Mouse (Mus musculus) CH12.LX (cell line): ENCODE measurements at regions not wholly inside any gene's neighbourhood (a gene's known extent, or its start where the extent isn't known, plus 50 kb on each side); places are given as distances from the start of the nearest gene placed in this dataset.

Experiments
- DNase-seq: peaks from one replicate; pipeline ENCODE4 v3.0.0-alpha.2; 2013; ENCODE audit errors: extremely low read depth
- H3K27ac ChIP-seq: 2 replicates; pipeline ENCODE4 v1.5.1; 2012; ENCODE audit warnings: low read depth, mild to moderate bottlenecking, control low read depth, moderate library complexity; ENCODE audit not compliant: insufficient read depth
- H3K27me3 ChIP-seq: replicated peaks from 2 replicates; pipeline ENCODE3; 2012; ENCODE audit warnings: inconsistent platforms
- H3K36me3 ChIP-seq, 2 experiments: replicated peaks in 1 of 2; 2 replicates each; pipeline versions ENCODE3 to v1.6.1; 2012; ENCODE audit warnings: inconsistent platforms in 1 of 2, low read length in 1 of 2, mild to moderate bottlenecking in 1 of 2, mixed read lengths in 1 of 2, moderate library complexity in 1 of 2; ENCODE audit not compliant: control insufficient read depth in 1 of 2, insufficient read depth in 1 of 2
- H3K4me1 ChIP-seq, 2 experiments: 2 replicates each; pipeline ENCODE4 v1.6.1; 2012; ENCODE audit warnings: inconsistent platforms in 1 of 2, moderate library complexity in 1 of 2; ENCODE audit not compliant: insufficient read depth in 2 of 2, control insufficient read depth in 1 of 2
- H3K4me2 ChIP-seq: 2 replicates; pipeline ENCODE4 v1.6.1; 2012; ENCODE audit warnings: low read depth, mild to moderate bottlenecking, control low read depth; ENCODE audit not compliant: poor library complexity, insufficient read depth, severe bottlenecking
- H3K4me3 ChIP-seq, 3 experiments: fragments of 150-350 bp in 1 of 3; sonication (generic) in 1 of 3; replicated peaks in 1 of 3; 2 replicates each; pipeline versions ENCODE3 to v1.5.1; 2011 to 2012; ENCODE audit warnings: low read depth in 2 of 3, low read length in 2 of 3, mild to moderate bottlenecking in 2 of 3, moderate library complexity in 2 of 3, control low read depth in 1 of 3, improper control_type of control experiment in 1 of 3, inconsistent platforms in 1 of 3, mixed read lengths in 1 of 3; ENCODE audit not compliant: poor library complexity in 1 of 3
- H3K79me2 ChIP-seq: replicated peaks from 2 replicates; pipeline ENCODE4 v1.6.1; 2012; ENCODE audit warnings: mild to moderate bottlenecking, moderate library complexity; ENCODE audit not compliant: control insufficient read depth, poor library complexity, insufficient read depth, severe bottlenecking; ENCODE audit errors: extremely low read depth
- H3K9ac ChIP-seq: 2 replicates; pipeline ENCODE4 v1.6.1; 2012; ENCODE audit warnings: low read depth, mild to moderate bottlenecking, control low read depth, moderate library complexity; ENCODE audit not compliant: insufficient read depth
- H3K9me3 ChIP-seq: replicated peaks from 2 replicates; pipeline ENCODE3; 2012; ENCODE audit warnings: low read length, inconsistent platforms, mixed read lengths
- BHLHE40 ChIP-seq: IDR thresholded peaks from 2 replicates; pipeline ENCODE4 v1.6.1; 2011; ENCODE audit warnings: mild to moderate bottlenecking, low read depth, low read length, improper control_type of control experiment
- CHD1 ChIP-seq: IDR thresholded peaks from 2 replicates; pipeline ENCODE4 v1.6.1; 2012; ENCODE audit warnings: low read depth, low read length, improper control_type of control experiment, inconsistent platforms
- CHD2 ChIP-seq: IDR thresholded peaks from 2 replicates; pipeline ENCODE4 v1.6.1; 2011; ENCODE audit warnings: low read length, improper control_type of control experiment
- CTCF ChIP-seq, 2 experiments: IDR thresholded peaks in 1 of 2; conservative IDR thresholded peaks in 1 of 2; 2 replicates each; pipeline ENCODE4 v1.5.1; 2011 to 2012; ENCODE audit warnings: low read depth in 2 of 2, low read length in 2 of 2, improper control_type of control experiment in 1 of 2, inconsistent platforms in 1 of 2, mild to moderate bottlenecking in 1 of 2, moderate library complexity in 1 of 2
- E2F4 ChIP-seq: IDR thresholded peaks from 2 replicates; pipeline ENCODE4 v1.6.1; 2011; ENCODE audit warnings: low read depth, low read length, improper control_type of control experiment; ENCODE audit not compliant: insufficient replicate concordance
- GABPA ChIP-seq: IDR thresholded peaks from 2 replicates; pipeline ENCODE4 v1.6.1; 2012; ENCODE audit warnings: low read depth, low read length, improper control_type of control experiment, inconsistent platforms; ENCODE audit not compliant: insufficient replicate concordance
- JUN ChIP-seq: IDR thresholded peaks from 2 replicates; pipeline ENCODE4 v1.6.1; 2011; ENCODE audit warnings: low read depth, mild to moderate bottlenecking, low read length, improper control_type of control experiment, moderate library complexity; ENCODE audit not compliant: insufficient read depth
- MAFK ChIP-seq: IDR thresholded peaks from 2 replicates; pipeline ENCODE4 v1.6.1; 2011; ENCODE audit warnings: low read length, improper control_type of control experiment; ENCODE audit not compliant: insufficient replicate concordance
- MAZ ChIP-seq: IDR thresholded peaks from 2 replicates; pipeline ENCODE4 v1.6.1; 2012; ENCODE audit warnings: low read depth, mild to moderate bottlenecking, inconsistent platforms, low read length, improper control_type of control experiment, moderate library complexity
- MEF2A ChIP-seq: IDR thresholded peaks from 2 replicates; pipeline ENCODE4 v1.6.1; 2014; ENCODE audit warnings: low read depth, mild to moderate bottlenecking, inconsistent platforms, low read length, improper control_type of control experiment, borderline replicate concordance
- MXI1 ChIP-seq: IDR thresholded peaks from 2 replicates; pipeline ENCODE4 v1.6.1; 2011; ENCODE audit warnings: mild to moderate bottlenecking, low read depth, low read length, improper control_type of control experiment
- MYC ChIP-seq: IDR thresholded peaks from 2 replicates; pipeline ENCODE4 v1.6.1; 2011; ENCODE audit warnings: low read depth, mild to moderate bottlenecking, improper control_type of control experiment, low read length
- NRF1 ChIP-seq: IDR thresholded peaks from 2 replicates; pipeline ENCODE4 v1.6.1; 2014; ENCODE audit warnings: low read depth, mild to moderate bottlenecking, inconsistent platforms, low read length, improper control_type of control experiment, moderate library complexity
- POLR2A ChIP-seq: IDR thresholded peaks from 2 replicates; pipeline ENCODE4 v1.6.1; 2011; ENCODE audit warnings: low read depth, mild to moderate bottlenecking, improper control_type of control experiment, low read length
- POLR2AphosphoS2 ChIP-seq: IDR thresholded peaks from 2 replicates; pipeline ENCODE4 v1.6.1; 2011; ENCODE audit warnings: low read depth, low read length, improper control_type of control experiment
- RAD21 ChIP-seq: IDR thresholded peaks from 2 replicates; pipeline ENCODE4 v1.6.1; 2011; ENCODE audit warnings: low read depth, mild to moderate bottlenecking, low read length, improper control_type of control experiment, moderate library complexity
- TBP ChIP-seq: conservative IDR thresholded peaks from 2 replicates; pipeline ENCODE4 v1.6.1; 2011; ENCODE audit warnings: low read depth, low read length, improper control_type of control experiment
- UBTF ChIP-seq: IDR thresholded peaks from 2 replicates; pipeline ENCODE4 v1.6.1; 2012; ENCODE audit warnings: low read depth, mild to moderate bottlenecking, inconsistent platforms, low read length, improper control_type of control experiment, moderate library complexity
- USF1 ChIP-seq: IDR thresholded peaks from 2 replicates; pipeline ENCODE4 v1.6.1; 2014; ENCODE audit warnings: low read depth, mild to moderate bottlenecking, inconsistent platforms, low read length, improper control_type of control experiment
- ZC3H11A ChIP-seq: IDR thresholded peaks from 2 replicates; pipeline ENCODE4 v1.6.1; 2012; ENCODE audit warnings: low read depth, mild to moderate bottlenecking, inconsistent platforms, low read length, improper control_type of control experiment
- dilution Hi-C: fragments of 300-500 bp; cut with MboI; formaldehyde crosslinking; loops from 2 replicates; pipeline ENCODE4 v1.14.3; 2020; ENCODE audit warnings: low sequenced_read_pairs; ENCODE audit not compliant: extremely low pct_unique_long_range_greater_than_20kb, extremely low pct_ligation_motif_present
- in situ Hi-C: fragments of 300-500 bp; cut with MboI; formaldehyde crosslinking; loops from 3 replicates; pipeline ENCODE4 v1.14.3; 2019; ENCODE audit warnings: low sequenced_read_pairs, low pct_ligation_motif_present, low pct_unique_long_range_greater_than_20kb, mixed read lengths

DNA sequence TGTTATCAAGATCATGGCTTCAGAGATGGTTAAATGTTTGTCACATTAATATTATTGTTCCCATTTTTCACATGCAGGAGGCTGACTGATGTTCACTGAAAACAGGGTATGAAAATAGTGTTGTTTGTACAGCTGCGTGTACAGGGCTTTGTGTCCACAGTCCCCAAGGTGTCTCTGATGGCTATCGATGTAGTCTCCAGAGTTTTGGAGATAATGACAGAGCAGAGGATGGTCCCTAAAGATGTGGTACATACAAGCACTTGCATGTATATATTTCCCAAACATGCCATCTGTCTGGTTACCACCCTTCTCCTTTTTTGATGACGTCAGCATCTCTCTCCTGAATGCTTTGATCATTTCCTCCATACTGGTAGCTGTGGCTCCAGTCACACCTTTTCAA lies 596.1 kb upstream of the Cdh11 start:
- no peak for DNase-seq
- no peaks in the 10 kb centered on the region for H3K9me3 ChIP-seq
- H3K27me3 ChIP-seq = peaks cover 31% of the 10 kb centered on the region
- H3K27ac ChIP-seq = no peak overlapping the region
- no peak overlapping the region for H3K4me2 ChIP-seq
- H3K36me3 ChIP-seq = no peaks in the 10 kb centered on the region
- H3K4me1 ChIP-seq = no peaks in the 10 kb centered on the region
- no peak overlapping the region for H3K9ac ChIP-seq
- no peaks in the 10 kb centered on the region for H3K79me2 ChIP-seq
- in situ Hi-C loops (no loop called here), dilution Hi-C loops (no loop called here)
- no peak overlapping the region for H3K4me3 ChIP-seq
- TF ChIP-seq NRF1 = no peak
- TF ChIP-seq USF1 = no peak
- no peak for TF ChIP-seq MXI1
- TF ChIP-seq ZC3H11A = no peak
- no peak for TF ChIP-seq BHLHE40
- 0 out of 2 replicates have a peak, but pooled peaks have one; percentile 30 for TF ChIP-seq MAFK

DNA sequence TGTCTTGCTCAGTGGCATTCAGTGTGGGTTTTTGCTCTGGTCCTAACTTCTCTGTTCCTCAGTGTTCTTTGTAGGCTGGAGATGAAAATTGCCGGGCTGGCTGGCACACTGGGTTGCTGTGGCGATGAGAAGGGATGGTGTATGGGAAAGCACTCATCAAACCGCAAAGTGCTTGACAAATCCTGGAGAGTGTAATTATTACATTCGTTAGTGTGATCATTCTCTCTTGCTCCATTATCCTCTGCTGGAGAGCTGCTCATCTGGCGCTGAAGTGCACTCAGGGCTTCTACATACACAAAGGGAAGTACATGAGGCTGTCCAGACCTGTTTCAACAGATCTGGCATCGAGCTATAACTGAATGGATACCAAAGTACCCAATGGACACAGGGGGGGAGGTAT lies 605.9 kb upstream of the Cdh11 start:
- no peaks in the 10 kb centered on the region for H3K36me3 ChIP-seq
- H3K4me1 ChIP-seq = no peaks in the 10 kb centered on the region
- in situ Hi-C loops = no loop called here
- no peaks in the 10 kb centered on the region for H3K9me3 ChIP-seq
- H3K27me3 ChIP-seq = peaks cover 4% of the 10 kb centered on the region
- no peak overlapping the region for H3K27ac ChIP-seq
- TF ChIP-seq JUN (no peak), MXI1 (no peak), MYC (no peak), POLR2A (no peak), TBP (no peak), RAD21 (no peak), CTCF (conservative IDR thresholded peaks at IDR 0.05 in 1 of 2, IDR thresholded peaks at IDR 0.05 in 1 of 2; ENCODE audit: low read depth in 2 of 2, low read length in 2 of 2) (no peak), MEF2A (no peak), CHD1 (no peak), MAZ (no peak), POLR2AphosphoS2 (no peak), BHLHE40 (no peak), GABPA (no peak), UBTF (no peak), CHD2 (no peak), NRF1 (no peak), USF1 (no peak), E2F4 (no peak)
- dilution Hi-C loops = no loop called here
- no peak overlapping the region for H3K4me3 ChIP-seq
- DNase-seq = no peak
- no peak overlapping the region for H3K4me2 ChIP-seq
- no peak overlapping the region for H3K9ac ChIP-seq
- no peaks in the 10 kb centered on the region; the same call in 1 of the 2 replicates for H3K79me2 ChIP-seq
